Mouse (Mus musculus) neural tube, embryonic 11.5 days (tissue): Measurements from ENCODE around the gene Lrrc9. TPM values are rescaled to one million over a fixed set of nuclear protein-coding genes. Genes with fewer than 3 reads are reported as not detected.

Experiments
- ATAC-seq: fragments of 200-750 bp; cut with Nextera tagmentation; 2 replicates; pipeline ENCODE4 v1.8.0; 2017; ENCODE audit warnings: moderate number of reproducible peaks, mild to moderate bottlenecking, moderate TSS enrichment, moderate library complexity; ENCODE audit not compliant: insufficient read depth, low FRiP score, low TSS enrichment
- DNase-seq: peaks from one replicate; pipeline ENCODE4 v3.0.0-alpha.2; 2015; ENCODE audit warnings: low spot score
- H3K27ac ChIP-seq: fragments of 300-500 bp; sonication (generic); 2 replicates; pipeline ENCODE4 v1.5.1; 2014; ENCODE audit warnings: low read depth, mild to moderate bottlenecking, low read length
- H3K27me3 ChIP-seq: fragments of 300-500 bp; sonication (generic); 2 replicates; pipeline ENCODE4 v1.6.1; 2014; ENCODE audit warnings: mild to moderate bottlenecking, low read length, mixed read lengths; ENCODE audit not compliant: control insufficient read depth, insufficient read depth
- H3K36me3 ChIP-seq: fragments of 300-500 bp; sonication (generic); 2 replicates; pipeline ENCODE4 v1.6.1; 2014; ENCODE audit warnings: mild to moderate bottlenecking, low read length, moderate library complexity, mixed read lengths; ENCODE audit not compliant: control insufficient read depth, insufficient read depth
- H3K4me1 ChIP-seq: fragments of 300-500 bp; sonication (generic); 2 replicates; pipeline ENCODE4 v1.6.1; 2014; ENCODE audit warnings: low read length, mixed read lengths; ENCODE audit not compliant: control insufficient read depth, insufficient read depth
- H3K4me2 ChIP-seq: fragments of 300-500 bp; sonication (generic); 2 replicates; pipeline ENCODE4 v1.6.1; 2014; ENCODE audit warnings: low read depth, mild to moderate bottlenecking, moderate library complexity
- H3K4me3 ChIP-seq: fragments of 300-500 bp; sonication (generic); 2 replicates; pipeline ENCODE4 v1.5.1; 2014; ENCODE audit warnings: low read depth, low read length
- H3K9ac ChIP-seq: fragments of 300-500 bp; sonication (generic); 2 replicates; pipeline ENCODE4 v1.6.1; 2014; ENCODE audit warnings: mild to moderate bottlenecking, low read length
- H3K9me3 ChIP-seq: fragments of 300-500 bp; sonication (generic); 2 replicates; pipeline ENCODE4 v1.6.1; 2016; ENCODE audit warnings: low read length; ENCODE audit not compliant: control insufficient read depth
- WGBS: fragments of 180-500 bp; shearing (Covaris S2); extraction: QIAGEN DNeasy Blood & Tissue Kit; methylation state at CpG from one replicate; pipeline ENCODE4 v1.1.7; 2014; 5-methylcytosine and 5-hydroxymethylcytosine counted together
- polyA plus RNA-seq: library from polyadenylated mRNA; unstranded; fragments of >200 nt; fragmentation: Nextera tagmentation; extraction: Ambion mirVana; gene quantifications from 2 replicates; pipeline ENCODE4 v1.2.1, GENCODE M21; 2014

Gene Lrrc9
- polyA plus RNA-seq, 1 experiment from 2014 or later = 2.7 TPM

GRCm38 (mm10) chr12:72461894-72462530 is 20.3 kb downstream of the Lrrc9 start:
- ATAC-seq (no peak; the same call in 1 of the 2 replicates), DNase-seq (peak; percentile 54)
- Histone ChIP-seq H3K36me3 (no peaks in the 10 kb centered on the region), H3K4me1 (no peaks in the 10 kb centered on the region), H3K4me3 (no peak overlapping the region), H3K4me2 (no peak overlapping the region), H3K9ac (no peak overlapping the region), H3K27ac (no peak overlapping the region), H3K9me3 (no peaks in the 10 kb centered on the region), H3K27me3 (no peaks in the 10 kb centered on the region)
- WGBS = 50% methylated on average over 5 of the region's 5 CpGs

GRCm38 (mm10) chr12:72465826-72466501 is 24.3 kb downstream of the Lrrc9 start:
- Histone ChIP-seq H3K36me3 (no peaks in the 10 kb centered on the region), H3K4me3 (no peak overlapping the region), H3K27ac (no peak overlapping the region), H3K9ac (no peak overlapping the region), H3K9me3 (no peaks in the 10 kb centered on the region), H3K4me1 (no peaks in the 10 kb centered on the region), H3K4me2 (no peak overlapping the region), H3K27me3 (no peaks in the 10 kb centered on the region)
- DNase-seq (no peak), ATAC-seq (no peak)
- 88% methylated on average over 5 of the region's 5 CpGs for WGBS

GRCm38 (mm10) chr12:72467269-72467668 is 25.6 kb downstream of the Lrrc9 start:
- Histone ChIP-seq H3K27ac (no peak overlapping the region), H3K4me2 (no peak overlapping the region), H3K4me3 (no peak overlapping the region), H3K9ac (no peak overlapping the region), H3K9me3 (no peaks in the 10 kb centered on the region), H3K36me3 (no peaks in the 10 kb centered on the region), H3K4me1 (no peaks in the 10 kb centered on the region), H3K27me3 (no peaks in the 10 kb centered on the region)
- no peak for DNase-seq
- WGBS = 92% methylated on average over 1 of the region's 1 CpGs
- no peak for ATAC-seq

- H3K27me3 ChIP-seq = no peaks in the 10 kb centered on the region
- H3K9me3 ChIP-seq = no peaks in the 10 kb centered on the region
- no peaks in the 10 kb centered on the region for H3K36me3 ChIP-seq
- H3K4me3 ChIP-seq = no peak overlapping the region
- WGBS = 86% methylated on average over 4 of the region's 4 CpGs
- DNase-seq (no peak), ATAC-seq (no peak)
- H3K4me2 ChIP-seq = no peak overlapping the region
- no peaks in the 10 kb centered on the region for H3K4me1 ChIP-seq
- H3K9ac ChIP-seq = no peak overlapping the region
- no peak overlapping the region for H3K27ac ChIP-seq
Measured at GRCm38 (mm10) chr12:72467789-72468188, 26.1 kb downstream of the Lrrc9 start.

- Histone ChIP-seq H3K9me3 (no peaks in the 10 kb centered on the region), H3K4me1 (no peaks in the 10 kb centered on the region), H3K27me3 (no peaks in the 10 kb centered on the region), H3K4me3 (no peak overlapping the region), H3K36me3 (no peaks in the 10 kb centered on the region), H3K4me2 (no peak overlapping the region), H3K27ac (no peak overlapping the region), H3K9ac (no peak overlapping the region)
- ATAC-seq (no peak), DNase-seq (no peak)
- 90% methylated on average over 2 of the region's 2 CpGs for WGBS
Measured at GRCm38 (mm10) chr12:72476773-72477450, 35.2 kb downstream of the Lrrc9 start.

GRCm38 (mm10) chr12:72482226-72482625 is 40.6 kb downstream of the Lrrc9 start:
- Histone ChIP-seq H3K27me3 (no peaks in the 10 kb centered on the region), H3K36me3 (no peaks in the 10 kb centered on the region), H3K4me3 (no peak overlapping the region), H3K4me1 (no peaks in the 10 kb centered on the region), H3K4me2 (no peak overlapping the region), H3K9ac (no peak overlapping the region), H3K9me3 (no peaks in the 10 kb centered on the region), H3K27ac (no peak overlapping the region)
- ATAC-seq (no peak), DNase-seq (no peak)

- Histone ChIP-seq H3K27ac (no peak overlapping the region), H3K9me3 (no peaks in the 10 kb centered on the region), H3K4me1 (no peaks in the 10 kb centered on the region), H3K36me3 (no peaks in the 10 kb centered on the region), H3K27me3 (no peaks in the 10 kb centered on the region), H3K9ac (no peak overlapping the region), H3K4me3 (no peak overlapping the region), H3K4me2 (no peak overlapping the region)
- ATAC-seq (no peak), DNase-seq (no peak)
Measured at GRCm38 (mm10) chr12:72484872-72485271, 43.2 kb downstream of the Lrrc9 start.

- no peak for ATAC-seq
- Histone ChIP-seq H3K4me1 (no peaks in the 10 kb centered on the region), H3K4me3 (no peak overlapping the region), H3K4me2 (no peak overlapping the region), H3K27me3 (no peaks in the 10 kb centered on the region), H3K27ac (no peak overlapping the region), H3K36me3 (no peaks in the 10 kb centered on the region), H3K9ac (no peak overlapping the region), H3K9me3 (no peaks in the 10 kb centered on the region)
- DNase-seq = no peak
- WGBS = 84% methylated on average over 3 of the region's 3 CpGs
Measured at GRCm38 (mm10) chr12:72487498-72487897, 45.8 kb downstream of the Lrrc9 start.

- Histone ChIP-seq H3K36me3 (no peaks in the 10 kb centered on the region), H3K4me1 (no peaks in the 10 kb centered on the region), H3K27me3 (no peaks in the 10 kb centered on the region), H3K4me3 (no peak overlapping the region), H3K9me3 (no peaks in the 10 kb centered on the region), H3K4me2 (no peak overlapping the region), H3K9ac (no peak overlapping the region), H3K27ac (no peak overlapping the region)
- 94% methylated on average over 3 of the region's 3 CpGs for WGBS
- ATAC-seq = no peak
- no peak for DNase-seq
Measured at GRCm38 (mm10) chr12:72489995-72490394, 48.3 kb downstream of the Lrrc9 start.
